Mouse (Mus musculus) kidney, adult 2 months (tissue): ENCODE measurements at regions not wholly inside any gene's neighbourhood (a gene's known extent, or its start where the extent isn't known, plus 50 kb on each side); places are given as distances from the start of the nearest gene placed in this dataset.
A peak's percentile ranks its signal among the peaks of the same experiment; 100 is the strongest.

ENCODE experiments used
- DNase-seq: peaks from one replicate; pipeline ENCODE4 v3.0.0; 2021
- H3K27ac ChIP-seq: fragments of 200-500 bp; 2 replicates; pipeline ENCODE4 v1.5.1; 2012; ENCODE audit warnings: low read depth, low read length, control low read depth, inconsistent platforms; ENCODE audit not compliant: insufficient read depth
- H3K27me3 ChIP-seq: fragments of 200-500 bp; replicated peaks from 2 replicates; pipeline ENCODE4 v1.6.1; 2012; ENCODE audit warnings: mild to moderate bottlenecking, moderate library complexity, low read length, inconsistent platforms; ENCODE audit not compliant: control insufficient read depth, insufficient read depth
- H3K36me3 ChIP-seq: fragments of 200-500 bp; 2 replicates; pipeline ENCODE4 v1.6.1; 2012; ENCODE audit warnings: mild to moderate bottlenecking, moderate library complexity, low read length, inconsistent platforms; ENCODE audit not compliant: control insufficient read depth, insufficient read depth
- H3K4me1 ChIP-seq: fragments of 200-500 bp; 2 replicates; pipeline ENCODE4 v1.6.1; 2011; ENCODE audit warnings: low read length; ENCODE audit not compliant: control insufficient read depth, insufficient read depth
- H3K4me3 ChIP-seq: fragments of 200-500 bp; 2 replicates; pipeline ENCODE4 v1.5.1; 2011; ENCODE audit warnings: mild to moderate bottlenecking, low read depth, low read length, control low read depth; ENCODE audit not compliant: insufficient read depth
- CTCF ChIP-seq: fragments of 200-500 bp; conservative IDR thresholded peaks from 2 replicates; pipeline ENCODE4 v1.5.1; 2011; ENCODE audit warnings: low read depth, mild to moderate bottlenecking, control low read depth, low read length, moderate library complexity, mixed read lengths; ENCODE audit not compliant: insufficient read depth, insufficient read length
- POLR2A ChIP-seq: fragments of 200-500 bp; IDR thresholded peaks from one replicate; pipeline ENCODE4 v1.6.1; 2011; ENCODE audit warnings: low read depth, low read length, control low read depth
- WGBS: fragments of 180-500 bp; shearing (Covaris S2); methylation state at CpG from one replicate; pipeline ENCODE4 v1.1.7; 2018; 5-methylcytosine and 5-hydroxymethylcytosine counted together

DNA sequence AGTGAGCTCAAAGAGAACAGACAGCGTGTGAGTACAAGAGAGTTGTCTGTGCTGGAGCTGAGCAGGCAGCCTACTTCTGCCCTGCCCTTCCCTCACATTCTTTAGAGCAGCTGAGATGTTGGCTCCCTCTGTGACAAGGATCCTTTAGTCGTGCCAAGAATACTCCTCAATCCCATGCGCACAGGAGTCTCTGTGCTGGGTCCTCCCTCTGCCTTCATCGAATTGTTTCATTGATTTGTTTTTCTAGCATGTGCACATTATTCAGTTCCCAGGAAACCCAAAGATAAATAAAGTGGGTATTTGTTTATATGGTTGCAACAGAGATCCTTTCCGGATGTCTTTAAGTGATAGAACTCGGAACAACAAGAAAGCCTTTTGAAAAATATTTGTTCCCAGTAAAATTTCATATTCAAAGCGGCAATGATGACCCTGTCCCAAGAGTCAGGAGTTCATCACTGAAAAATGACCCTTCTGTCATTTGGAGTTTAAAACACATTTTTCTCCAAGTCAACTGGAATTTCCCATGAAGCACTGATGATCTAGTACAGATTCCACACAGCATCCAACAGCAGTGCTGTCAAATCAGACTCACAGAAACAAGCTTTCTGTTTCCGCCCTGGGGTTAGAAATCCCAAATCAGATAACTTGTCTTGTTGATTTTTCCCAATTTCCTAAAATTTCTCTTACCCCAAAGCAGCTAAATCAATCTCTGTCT, 136.7 kb downstream of the Dact1 start:
- no peaks in the 10 kb centered on the region for H3K27me3 ChIP-seq
- TF ChIP-seq CTCF: no peak
- TF ChIP-seq POLR2A: no peak
- no peaks in the 10 kb centered on the region for H3K36me3 ChIP-seq
- DNase-seq: peak; percentile 68
- WGBS: 69% methylated on average over 8 of the region's 8 CpGs
- H3K4me3 ChIP-seq: no peak overlapping the region
- H3K27ac ChIP-seq: peak overlapping the region; percentile 80
- H3K4me1 ChIP-seq: peaks cover 7% of the 10 kb centered on the region; the same call in 1 of the 2 replicates

DNA sequence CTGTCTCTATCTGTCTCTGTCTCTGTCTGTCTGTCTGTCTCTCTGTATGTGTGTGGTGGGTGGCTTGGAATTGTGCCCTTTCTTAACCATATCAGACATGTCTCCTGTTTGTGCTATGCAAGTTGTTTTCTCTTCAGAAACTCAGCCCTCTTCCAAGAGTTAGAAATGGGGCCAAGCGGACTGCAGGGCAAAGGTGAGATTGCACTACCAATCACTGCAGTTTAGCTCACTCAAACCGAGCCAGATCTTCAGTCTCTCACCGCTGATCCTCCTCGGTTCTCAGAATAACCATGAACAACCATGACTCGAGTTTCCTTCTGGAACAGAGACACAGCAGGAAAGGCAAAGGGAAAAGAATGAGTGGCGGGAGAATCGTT, 137.2 kb downstream of the Dact1 start:
- Histone ChIP-seq H3K36me3 (no peaks in the 10 kb centered on the region), H3K27me3 (no peaks in the 10 kb centered on the region), H3K4me3 (no peak overlapping the region), H3K4me1 (peaks cover 7% of the 10 kb centered on the region; the same call in 1 of the 2 replicates), H3K27ac (peak overlapping the region; percentile 80)
- DNase-seq: peak; percentile 81
- 22% methylated on average over 7 of the region's 7 CpGs for WGBS
- no peak for TF ChIP-seq CTCF

DNA sequence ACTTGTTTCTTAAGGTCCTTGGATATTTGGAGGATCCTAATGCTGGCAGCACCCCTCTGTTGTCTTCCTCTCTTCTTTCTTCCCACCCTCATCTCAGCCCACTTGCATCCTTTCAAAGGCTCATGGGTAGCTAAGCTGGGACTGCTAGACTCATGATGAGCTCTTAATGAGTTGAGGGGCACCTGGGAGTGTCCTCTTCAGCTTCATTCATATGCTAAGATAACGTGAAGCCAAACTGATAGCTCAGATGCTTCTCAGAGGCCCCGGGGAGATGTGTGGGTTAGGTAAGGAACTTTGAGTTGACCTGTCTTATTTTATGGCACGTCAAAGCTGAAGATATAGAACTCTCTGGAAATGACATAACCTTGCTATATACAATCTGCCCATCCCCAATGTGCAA, 139.3 kb downstream of the Dact1 start:
- no peak for DNase-seq
- 75% methylated on average over 3 of the region's 3 CpGs for WGBS
- Histone ChIP-seq H3K27ac (no peak overlapping the region), H3K36me3 (no peaks in the 10 kb centered on the region), H3K27me3 (no peaks in the 10 kb centered on the region), H3K4me1 (peaks cover 7% of the 10 kb centered on the region; the same call in 1 of the 2 replicates), H3K4me3 (no peak overlapping the region)
- TF ChIP-seq CTCF: no peak
- TF ChIP-seq POLR2A: no peak

DNA sequence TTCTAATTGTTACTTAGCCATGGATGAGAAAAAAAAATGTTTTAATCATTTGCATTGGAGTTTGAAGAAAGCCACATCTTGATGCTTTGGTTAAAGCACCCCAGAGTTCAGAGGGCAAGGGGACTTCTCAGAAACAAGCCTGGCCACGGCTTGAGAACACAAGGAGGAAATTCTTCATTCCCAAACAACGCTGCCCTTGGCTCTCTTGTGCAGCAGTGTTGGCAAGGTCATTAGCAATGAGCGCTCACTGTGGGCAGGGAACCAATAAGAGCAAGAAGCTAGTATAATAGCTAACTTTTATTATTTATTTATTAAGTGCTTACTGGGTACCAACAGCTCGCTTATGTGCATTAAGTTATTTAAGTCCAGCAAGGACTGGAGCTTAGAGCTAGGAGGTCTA, 140.4 kb downstream of the Dact1 start:
- H3K27me3 ChIP-seq: no peaks in the 10 kb centered on the region
- peaks cover 7% of the 10 kb centered on the region; the same call in 1 of the 2 replicates for H3K4me1 ChIP-seq
- peak; percentile 33 for DNase-seq
- H3K4me3 ChIP-seq: no peak overlapping the region
- TF ChIP-seq CTCF (no peak), POLR2A (no peak)
- H3K36me3 ChIP-seq: no peaks in the 10 kb centered on the region
- 32% methylated on average over 4 of the region's 4 CpGs for WGBS
- H3K27ac ChIP-seq: no peak overlapping the region

DNA sequence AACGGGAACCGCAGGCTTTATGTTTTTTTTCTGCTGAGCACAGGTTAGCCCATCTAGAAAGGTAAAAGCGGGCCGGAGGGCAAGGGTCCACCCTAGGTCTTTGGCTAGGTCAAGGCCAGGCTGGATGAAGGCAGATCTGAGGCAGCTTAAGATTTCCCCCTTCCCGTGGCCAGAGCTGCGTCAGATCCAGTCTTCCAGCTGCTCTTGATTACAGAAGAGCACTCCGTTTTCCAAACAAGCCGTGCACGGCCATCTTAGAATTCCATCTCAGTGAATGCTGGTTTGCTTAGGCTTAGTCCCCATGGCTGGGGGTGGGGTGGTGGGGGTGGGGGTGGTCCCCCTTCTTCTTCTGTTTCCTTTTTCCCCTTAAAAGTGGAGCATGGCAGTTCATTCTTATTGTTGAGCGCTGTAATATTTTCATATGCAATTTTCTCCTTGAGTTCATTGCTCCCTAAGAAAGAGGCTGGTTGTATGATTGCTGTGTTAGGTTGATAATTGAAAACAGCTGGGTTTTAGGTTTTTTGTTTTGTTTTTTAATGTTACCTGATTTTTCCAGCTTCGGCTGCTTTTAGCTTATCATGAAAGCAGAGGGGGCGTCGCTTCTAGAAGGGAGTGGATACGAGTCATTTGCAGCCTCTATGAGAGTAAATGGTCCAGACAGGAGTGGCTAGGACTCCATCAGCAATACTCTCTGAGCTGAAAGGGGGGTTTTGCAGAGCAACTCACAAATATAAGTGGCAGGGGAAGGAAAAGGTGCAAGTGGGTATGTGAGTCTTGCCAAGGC, 141.2 kb downstream of the Dact1 start:
- 88% methylated on average over 14 of the region's 14 CpGs for WGBS
- H3K27me3 ChIP-seq: no peaks in the 10 kb centered on the region
- peaks cover 7% of the 10 kb centered on the region; the same call in 1 of the 2 replicates for H3K4me1 ChIP-seq
- no peak for DNase-seq
- no peak for TF ChIP-seq POLR2A
- no peak for TF ChIP-seq CTCF
- no peak overlapping the region for H3K4me3 ChIP-seq
- no peaks in the 10 kb centered on the region for H3K36me3 ChIP-seq
- H3K27ac ChIP-seq: no peak overlapping the region

DNA sequence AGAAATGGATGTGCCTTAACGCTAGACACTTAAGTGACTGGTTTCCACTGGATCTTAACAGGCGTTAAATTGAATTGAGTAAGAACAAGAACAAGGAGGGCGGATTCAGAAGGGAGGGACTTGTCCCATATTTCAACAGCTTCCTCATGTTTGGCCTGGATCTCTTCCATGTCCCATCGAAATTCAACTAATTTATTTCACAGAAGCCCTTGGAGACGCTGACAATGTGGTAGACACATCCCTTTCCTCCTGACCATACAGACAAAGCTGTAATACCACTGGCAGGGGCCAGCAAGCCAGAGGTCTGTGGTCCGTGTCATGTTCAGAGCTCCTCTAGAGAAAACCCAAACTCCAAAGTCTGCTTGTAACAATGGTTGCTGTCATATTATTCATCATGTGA, 147.2 kb downstream of the Dact1 start:
- Histone ChIP-seq H3K27ac (no peak overlapping the region), H3K4me3 (no peak overlapping the region), H3K36me3 (no peaks in the 10 kb centered on the region), H3K4me1 (no peaks in the 10 kb centered on the region), H3K27me3 (no peaks in the 10 kb centered on the region; the same call in 1 of the 2 replicates)
- WGBS: 73% methylated on average over 6 of the region's 6 CpGs
- no peak for TF ChIP-seq CTCF
- no peak for TF ChIP-seq POLR2A
- peak; percentile 37 for DNase-seq

DNA sequence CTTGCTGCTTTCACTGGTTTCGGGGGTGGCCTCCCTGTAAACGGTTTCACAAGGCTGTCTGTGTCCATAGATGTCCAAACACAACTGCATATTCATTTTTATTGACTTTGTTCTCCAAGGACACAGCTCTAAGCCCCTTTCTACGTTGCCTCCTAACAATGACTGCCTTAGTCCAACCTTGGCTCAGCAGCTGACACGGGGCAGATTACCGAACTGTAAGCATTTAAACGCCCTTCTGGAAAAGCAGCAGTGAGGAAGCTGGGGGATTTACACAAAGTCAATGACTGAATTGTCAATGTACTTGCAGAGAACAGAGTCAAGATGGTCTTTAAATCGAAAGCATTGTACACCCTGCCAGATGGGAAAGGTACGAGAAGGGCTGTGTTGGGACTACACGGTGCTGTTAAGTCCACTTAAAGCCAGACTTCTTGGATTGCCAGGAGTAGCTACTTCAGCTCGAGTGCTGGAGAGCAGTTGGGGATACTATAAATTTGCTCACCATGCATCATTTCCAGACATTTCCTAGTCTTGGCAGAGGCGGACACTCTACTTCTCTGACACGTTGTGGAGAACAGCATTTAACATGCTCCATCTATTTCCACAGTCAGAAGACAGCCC, 149.0 kb downstream of the Dact1 start:
- Histone ChIP-seq H3K36me3 (no peaks in the 10 kb centered on the region), H3K4me3 (no peak overlapping the region), H3K27me3 (no peaks in the 10 kb centered on the region; the same call in 1 of the 2 replicates), H3K4me1 (no peaks in the 10 kb centered on the region), H3K27ac (no peak overlapping the region)
- TF ChIP-seq POLR2A: no peak
- TF ChIP-seq CTCF: no peak
- DNase-seq: no peak
- WGBS: 80% methylated on average over 12 of the region's 12 CpGs
